Mouse (Mus musculus): ENCODE data around the gene Oaz1. TPM values are rescaled to one million over a fixed set of nuclear protein-coding genes. Genes with fewer than 3 reads are reported as not detected.

Oaz1 gene
- polyA plus RNA-seq, 1 experiment from 2014 or later: 2,053 TPM

GRCm38 (mm10) chr10:80856267-80856666 is 29.8 kb downstream of the Oaz1 start:
- WGBS: 68% methylated on average over 3 of the region's 3 CpGs

GRCm38 (mm10) chr10:80856908-80857307 is 30.5 kb downstream of the Oaz1 start:
- peak overlapping the region; percentile 71 for H3K27ac ChIP-seq (replicated peaks)
- H3K27me3 ChIP-seq (replicated peaks): no peaks in the 10 kb centered on the region
- peaks cover 32% of the 10 kb centered on the region for H3K4me1 ChIP-seq
- H3K9ac ChIP-seq: peak overlapping the region; percentile 96
- no peaks in the 10 kb centered on the region for H3K9me3 ChIP-seq
- H3K36me3 ChIP-seq: peaks cover 23% of the 10 kb centered on the region
- 74% methylated on average over 5 of the region's 5 CpGs for WGBS
- peak overlapping the region; percentile 99 for H3K4me3 ChIP-seq
- ATAC-seq (ENCODE audit: extremely low read depth, insufficient number of reproducible peaks, low FRiP score, low TSS enrichment): no peak
- peak overlapping the region; percentile 99 for H3K4me2 ChIP-seq

More at GRCm38 (mm10) chr10:80856267-80856666, 29.8 kb downstream of the Oaz1 start:
- Histone ChIP-seq H3K9me3 (no peaks in the 10 kb centered on the region), H3K36me3 (peaks cover 23% of the 10 kb centered on the region), H3K4me3 (peak overlapping the region; percentile 99), H3K4me2 (peak overlapping the region; percentile 99), H3K4me1 (peaks cover 32% of the 10 kb centered on the region), H3K27ac (replicated peaks) (peak overlapping the region; percentile 71), H3K9ac (peak overlapping the region; percentile 96), H3K27me3 (replicated peaks) (no peaks in the 10 kb centered on the region)
- ATAC-seq (ENCODE audit: extremely low read depth, insufficient number of reproducible peaks, low FRiP score, low TSS enrichment): no peak

- peak overlapping the region; percentile 96 for H3K9ac ChIP-seq
Measured at GRCm38 (mm10) chr10:80857386-80857785, 30.9 kb downstream of the Oaz1 start.

GRCm38 (mm10) chr10:80857848-80858247 is 31.4 kb downstream of the Oaz1 start:
- no peaks in the 10 kb centered on the region for H3K9me3 ChIP-seq
- peak overlapping the region; percentile 99; the same call in 1 of the 2 replicates for H3K4me3 ChIP-seq
- peaks cover 25% of the 10 kb centered on the region for H3K36me3 ChIP-seq
- no peaks in the 10 kb centered on the region for H3K27me3 ChIP-seq (replicated peaks)
- 43% methylated on average over 3 of the region's 3 CpGs for WGBS
- no peak for ATAC-seq (ENCODE audit: extremely low read depth, insufficient number of reproducible peaks, low FRiP score, low TSS enrichment)
- H3K4me1 ChIP-seq: peaks cover 32% of the 10 kb centered on the region
- H3K27ac ChIP-seq (replicated peaks): peak overlapping the region; percentile 71
- H3K4me2 ChIP-seq: peak overlapping the region; percentile 99
- H3K9ac ChIP-seq: peak overlapping the region; percentile 96

More at GRCm38 (mm10) chr10:80857386-80857785, 30.9 kb downstream of the Oaz1 start:
- Histone ChIP-seq H3K9me3 (no peaks in the 10 kb centered on the region), H3K4me2 (peak overlapping the region; percentile 99), H3K27me3 (replicated peaks) (no peaks in the 10 kb centered on the region), H3K36me3 (peaks cover 23% of the 10 kb centered on the region), H3K27ac (replicated peaks) (peak overlapping the region; percentile 71), H3K4me1 (peaks cover 32% of the 10 kb centered on the region), H3K4me3 (peak overlapping the region; percentile 99)
- ATAC-seq (ENCODE audit: extremely low read depth, insufficient number of reproducible peaks, low FRiP score, low TSS enrichment): no peak
- WGBS: 70% methylated on average over 8 of the region's 8 CpGs

GRCm38 (mm10) chr10:80858350-80858935 is 32.0 kb downstream of the Oaz1 start:
- peak overlapping the region; percentile 71 for H3K27ac ChIP-seq (replicated peaks)
- no peaks in the 10 kb centered on the region for H3K9me3 ChIP-seq
- peak overlapping the region; percentile 96; the same call in 1 of the 2 replicates for H3K9ac ChIP-seq
- peaks cover 25% of the 10 kb centered on the region for H3K36me3 ChIP-seq
- peak overlapping the region; percentile 99 for H3K4me2 ChIP-seq
- no peaks in the 10 kb centered on the region for H3K27me3 ChIP-seq (replicated peaks)
- peak overlapping the region; percentile 99 for H3K4me3 ChIP-seq
- ATAC-seq (ENCODE audit: extremely low read depth, insufficient number of reproducible peaks, low FRiP score, low TSS enrichment): peak; percentile 45
- 69% methylated on average over 7 of the region's 7 CpGs for WGBS
- peaks cover 30% of the 10 kb centered on the region for H3K4me1 ChIP-seq

- 92% methylated on average over 5 of the region's 5 CpGs for WGBS
Measured at GRCm38 (mm10) chr10:80862305-80862704, 35.8 kb downstream of the Oaz1 start.

GRCm38 (mm10) chr10:80864446-80864845 is 38.0 kb downstream of the Oaz1 start:
- no peak overlapping the region for H3K9ac ChIP-seq
- no peak overlapping the region for H3K4me2 ChIP-seq
- ATAC-seq (ENCODE audit: extremely low read depth, insufficient number of reproducible peaks, low FRiP score, low TSS enrichment): no peak
- no peaks in the 10 kb centered on the region for H3K27me3 ChIP-seq (replicated peaks)
- no peaks in the 10 kb centered on the region for H3K4me1 ChIP-seq
- H3K27ac ChIP-seq (replicated peaks): no peak overlapping the region
- H3K9me3 ChIP-seq: no peaks in the 10 kb centered on the region
- 89% methylated on average over 16 of the region's 16 CpGs for WGBS
- peaks cover 74% of the 10 kb centered on the region for H3K36me3 ChIP-seq
- H3K4me3 ChIP-seq: no peak overlapping the region

More at GRCm38 (mm10) chr10:80862305-80862704, 35.8 kb downstream of the Oaz1 start:
- Histone ChIP-seq H3K4me3 (no peak overlapping the region), H3K4me2 (peak overlapping the region; percentile 15; the same call in 1 of the 2 replicates), H3K9me3 (no peaks in the 10 kb centered on the region), H3K36me3 (peaks cover 61% of the 10 kb centered on the region), H3K27me3 (replicated peaks) (no peaks in the 10 kb centered on the region), H3K9ac (no peak overlapping the region), H3K4me1 (no peaks in the 10 kb centered on the region), H3K27ac (replicated peaks) (no peak overlapping the region)
- no peak for ATAC-seq (ENCODE audit: extremely low read depth, insufficient number of reproducible peaks, low FRiP score, low TSS enrichment)

GRCm38 (mm10) chr10:80870993-80871392 is 44.5 kb downstream of the Oaz1 start:
- peaks cover 26% of the 10 kb centered on the region for H3K36me3 ChIP-seq
- H3K4me1 ChIP-seq: no peaks in the 10 kb centered on the region
- H3K27me3 ChIP-seq (replicated peaks): peaks cover 26% of the 10 kb centered on the region
- no peak overlapping the region for H3K27ac ChIP-seq (replicated peaks)
- no peak overlapping the region for H3K9ac ChIP-seq
- H3K9me3 ChIP-seq: no peaks in the 10 kb centered on the region
- H3K4me2 ChIP-seq: no peak overlapping the region
- H3K4me3 ChIP-seq: no peak overlapping the region
- 83% methylated on average over 1 of the region's 6 CpGs for WGBS
- no peak for ATAC-seq (ENCODE audit: extremely low read depth, insufficient number of reproducible peaks, low FRiP score, low TSS enrichment)

GRCm38 (mm10) chr10:80871581-80871980 is 45.1 kb downstream of the Oaz1 start, which contains the start of gene Tmprss9:
Gene Tmprss9 (plus strand): TSS chr10:80871848.
- Histone ChIP-seq H3K27ac (replicated peaks) (no peak within 1 kb of the TSS), H3K27me3 (replicated peaks) (peaks cover 26% of the 10 kb centered on the region), H3K4me1 (peaks cover 2% of the 10 kb centered on the region; the same call in 1 of the 2 replicates), H3K4me2 (no peak within 1 kb of the TSS), H3K9me3 (no peaks in the 10 kb centered on the region), H3K9ac (0 out of 2 replicates have a peak within 1 kb of the TSS, but pooled peaks have one; percentile 33), H3K4me3 (no peak within 1 kb of the TSS), H3K36me3 (peaks cover 20% of the 10 kb centered on the region)
- WGBS: 25% methylated on average over 9 of the region's 9 CpGs
- ATAC-seq (ENCODE audit: extremely low read depth, insufficient number of reproducible peaks, low FRiP score, low TSS enrichment): no peak

- Histone ChIP-seq H3K36me3 (no peaks in the 10 kb centered on the region), H3K4me3 (no peak overlapping the region), H3K27ac (replicated peaks) (no peak overlapping the region), H3K9ac (0 out of 2 replicates have a peak overlapping the region, but pooled peaks have one; percentile 7), H3K9me3 (no peaks in the 10 kb centered on the region), H3K27me3 (replicated peaks) (peaks cover 26% of the 10 kb centered on the region), H3K4me2 (no peak overlapping the region), H3K4me1 (peaks cover 8% of the 10 kb centered on the region)
- ATAC-seq (ENCODE audit: extremely low read depth, insufficient number of reproducible peaks, low FRiP score, low TSS enrichment): no peak
- 68% methylated on average over 9 of the region's 9 CpGs for WGBS
Measured at GRCm38 (mm10) chr10:80874035-80874434, 47.6 kb downstream of the Oaz1 start.

GRCm38 (mm10) chr10:80876028-80876427 is 49.6 kb downstream of the Oaz1 start:
- no peak overlapping the region for H3K27ac ChIP-seq (replicated peaks)
- no peak overlapping the region for H3K4me2 ChIP-seq
- peaks cover 25% of the 10 kb centered on the region for H3K27me3 ChIP-seq (replicated peaks)
- H3K4me3 ChIP-seq: no peak overlapping the region
- 22% methylated on average over 5 of the region's 5 CpGs for WGBS
- no peaks in the 10 kb centered on the region for H3K36me3 ChIP-seq
- peaks cover 8% of the 10 kb centered on the region for H3K4me1 ChIP-seq
- no peaks in the 10 kb centered on the region for H3K9me3 ChIP-seq
- ATAC-seq (ENCODE audit: extremely low read depth, insufficient number of reproducible peaks, low FRiP score, low TSS enrichment): no peak
- peak overlapping the region; percentile 41; the same call in 1 of the 2 replicates for H3K9ac ChIP-seq

GRCm38 (mm10) chr10:80876594-80876993 is 50.1 kb downstream of the Oaz1 start:
- Histone ChIP-seq H3K4me3 (no peak overlapping the region), H3K27me3 (replicated peaks) (peaks cover 19% of the 10 kb centered on the region), H3K36me3 (no peaks in the 10 kb centered on the region), H3K9me3 (no peaks in the 10 kb centered on the region), H3K9ac (peak overlapping the region; percentile 38; the same call in 1 of the 2 replicates), H3K4me1 (peaks cover 8% of the 10 kb centered on the region), H3K27ac (replicated peaks) (no peak overlapping the region), H3K4me2 (no peak overlapping the region)
- 28% methylated on average over 3 of the region's 3 CpGs for WGBS
- ATAC-seq (ENCODE audit: extremely low read depth, insufficient number of reproducible peaks, low FRiP score, low TSS enrichment): no peak

All from heart, embryonic 13.5 days (tissue).